Mouse (Mus musculus) MEL (cell line): ENCODE results near the gene Hfe2.

Source experiments
- CTCF ChIP-seq, 3 experiments: IDR thresholded peaks in 2 of 3; conservative IDR thresholded peaks in 1 of 3; 2 replicates each; pipeline ENCODE4 v1.5.1; 2011 to 2012; ENCODE audit warnings: low read length in 3 of 3, low read depth in 2 of 3, mild to moderate bottlenecking in 2 of 3, improper control_type of control experiment in 1 of 3, inconsistent platforms in 1 of 3, mixed read lengths in 1 of 3, moderate library complexity in 1 of 3; ENCODE audit not compliant: control insufficient read depth in 1 of 3, insufficient read depth in 1 of 3, poor library complexity in 1 of 3, severe bottlenecking in 1 of 3
- MAFK ChIP-seq: IDR thresholded peaks from 2 replicates; pipeline ENCODE4 v1.6.1; 2011; ENCODE audit warnings: low read depth, mild to moderate bottlenecking, low read length, improper control_type of control experiment, borderline replicate concordance
- POLR2A ChIP-seq, 2 experiments: IDR thresholded peaks; 2 replicates each; pipeline ENCODE4 v1.6.1; 2011 to 2012; ENCODE audit warnings: low read length in 2 of 2, mild to moderate bottlenecking in 2 of 2, control low read depth in 1 of 2, improper control_type of control experiment in 1 of 2, low read depth in 1 of 2, moderate library complexity in 1 of 2; ENCODE audit not compliant: control insufficient read depth in 1 of 2, insufficient read depth in 1 of 2, poor library complexity in 1 of 2
- ZNF384 ChIP-seq: IDR thresholded peaks from 2 replicates; pipeline ENCODE4 v1.6.1; 2012; ENCODE audit warnings: low read depth, mild to moderate bottlenecking, inconsistent platforms, low read length, improper control_type of control experiment

GRCm38 (mm10) chr3:96497451-96498028, 27.4 kb upstream of the Hfe2 start:
- no peak for TF ChIP-seq POLR2A (IDR thresholded peaks at IDR 0.05; ENCODE audit: control insufficient read depth in 1 of 2, insufficient read depth in 1 of 2, low read depth in 1 of 2, low read length in 2 of 2, poor library complexity in 1 of 2)
- no peak for TF ChIP-seq ZNF384
- TF ChIP-seq MAFK, result no peak
- TF ChIP-seq CTCF (IDR thresholded peaks at IDR 0.05 in 2 of 3, conservative IDR thresholded peaks at IDR 0.05 in 1 of 3; ENCODE audit: control insufficient read depth in 1 of 3, insufficient read depth in 1 of 3, low read depth in 2 of 3, low read length in 3 of 3, poor library complexity in 1 of 3, severe bottlenecking in 1 of 3), result peak in 1 of 3 experiments; percentile 73; a peak in 2 of 6 replicates
